Mouse (Mus musculus) brown adipose tissue, adult 24 weeks (tissue): ENCODE data around the gene Ninl. TPM values are rescaled to one million over a fixed set of nuclear protein-coding genes. Genes with fewer than 3 reads are reported as not detected.

Source experiments
- H3K27ac ChIP-seq: fragments of 200-500 bp; replicated peaks from 2 replicates; pipeline ENCODE4 v1.5.1; 2012; ENCODE audit warnings: low read depth, mild to moderate bottlenecking, low read length
- H3K4me1 ChIP-seq: fragments of 200-500 bp; 2 replicates; pipeline ENCODE4 v1.6.1; 2012; ENCODE audit warnings: low read length, mixed read lengths; ENCODE audit not compliant: control insufficient read depth, insufficient read depth, insufficient read length
- H3K4me3 ChIP-seq: fragments of 200-500 bp; 2 replicates; pipeline ENCODE4 v1.5.1; 2012; ENCODE audit warnings: low read depth, mild to moderate bottlenecking, low read length, moderate library complexity; ENCODE audit not compliant: insufficient read depth
- polyA plus RNA-seq: library from polyadenylated mRNA; stranded (reverse); fragments of >200 nt; gene quantifications from 2 replicates; pipeline ENCODE4 v1.2.4, GENCODE M21; 2012; ENCODE audit not compliant: missing spikeins, insufficient read depth, insufficient read length

Gene Ninl
- polyA plus RNA-seq, 1 experiment, result 5.0 TPM

- Histone ChIP-seq H3K4me1 (peaks cover 5% of the 10 kb centered on the region), H3K4me3 (peak overlapping the region; percentile 74), H3K27ac (no peak overlapping the region)
These were observed 31.2 kb downstream of the Ninl start for GRCm38 (mm10) chr2:151008006-151008405.

- Histone ChIP-seq H3K4me3 (no peak overlapping the region), H3K4me1 (peaks cover 5% of the 10 kb centered on the region), H3K27ac (no peak overlapping the region)
These were observed 32.8 kb downstream of the Ninl start for GRCm38 (mm10) chr2:151006281-151006945.

GRCm38 (mm10) chr2:151004390-151004789 lies 34.8 kb downstream of the Ninl start:
- Histone ChIP-seq H3K4me3 (no peak overlapping the region), H3K4me1 (peaks cover 5% of the 10 kb centered on the region), H3K27ac (no peak overlapping the region)

- Histone ChIP-seq H3K27ac (no peak overlapping the region), H3K4me1 (peaks cover 5% of the 10 kb centered on the region), H3K4me3 (no peak overlapping the region)
These were observed 35.4 kb downstream of the Ninl start for GRCm38 (mm10) chr2:151003796-151004195.

- H3K27ac ChIP-seq, result no peak overlapping the region
- H3K4me1 ChIP-seq, result peaks cover 2% of the 10 kb centered on the region; the same call in 1 of the 2 replicates
- H3K4me3 ChIP-seq, result no peak overlapping the region
These were observed 37.5 kb downstream of the Ninl start for GRCm38 (mm10) chr2:151001619-151002175.

- Histone ChIP-seq H3K4me3 (no peak overlapping the region), H3K27ac (no peak overlapping the region), H3K4me1 (peaks cover 2% of the 10 kb centered on the region; the same call in 1 of the 2 replicates)
These were observed 38.6 kb downstream of the Ninl start for GRCm38 (mm10) chr2:151000402-151001178.

GRCm38 (mm10) chr2:150999021-150999420 lies 40.2 kb downstream of the Ninl start:
- no peaks in the 10 kb centered on the region for H3K4me1 ChIP-seq
- no peak overlapping the region for H3K4me3 ChIP-seq
- no peak overlapping the region for H3K27ac ChIP-seq

- Histone ChIP-seq H3K4me1 (no peaks in the 10 kb centered on the region), H3K27ac (no peak overlapping the region), H3K4me3 (no peak overlapping the region)
These were observed 41.6 kb downstream of the Ninl start for GRCm38 (mm10) chr2:150997618-150998017.

GRCm38 (mm10) chr2:150995324-150995723 lies 43.9 kb downstream of the Ninl start:
- Histone ChIP-seq H3K4me1 (no peaks in the 10 kb centered on the region), H3K27ac (no peak overlapping the region)

GRCm38 (mm10) chr2:150991050-150991449 lies 48.1 kb downstream of the Ninl start:
- Histone ChIP-seq H3K27ac (no peak overlapping the region), H3K4me3 (no peak overlapping the region), H3K4me1 (no peaks in the 10 kb centered on the region)

More at GRCm38 (mm10) chr2:150995324-150995723, 43.9 kb downstream of the Ninl start:
- no peak overlapping the region for H3K4me3 ChIP-seq

- no peak overlapping the region for H3K4me3 ChIP-seq
- no peak overlapping the region for H3K27ac ChIP-seq
- no peaks in the 10 kb centered on the region for H3K4me1 ChIP-seq
These were observed 48.7 kb downstream of the Ninl start for GRCm38 (mm10) chr2:150990506-150990905.

- Histone ChIP-seq H3K4me1 (no peaks in the 10 kb centered on the region), H3K27ac (no peak overlapping the region), H3K4me3 (no peak overlapping the region)
These were observed 53.8 kb downstream of the Ninl start for GRCm38 (mm10) chr2:150985359-150985758.

GRCm38 (mm10) chr2:150982051-150982450 lies 57.1 kb downstream of the Ninl start:
- H3K4me3 ChIP-seq, result no peak overlapping the region
- no peaks in the 10 kb centered on the region for H3K4me1 ChIP-seq
- H3K27ac ChIP-seq, result no peak overlapping the region

GRCm38 (mm10) chr2:150981524-150981923 lies 57.7 kb downstream of the Ninl start:
- no peak overlapping the region for H3K27ac ChIP-seq
- H3K4me3 ChIP-seq, result no peak overlapping the region

GRCm38 (mm10) chr2:150979861-150980620 lies 59.1 kb downstream of the Ninl start:
- Histone ChIP-seq H3K4me1 (no peaks in the 10 kb centered on the region), H3K4me3 (no peak overlapping the region), H3K27ac (no peak overlapping the region)

More at GRCm38 (mm10) chr2:150981524-150981923, 57.7 kb downstream of the Ninl start:
- H3K4me1 ChIP-seq, result no peaks in the 10 kb centered on the region
